Mouse (Mus musculus) yolk sac, embryonic 10.5 days (tissue): ENCODE measurements around the gene Hoxc8.

Source experiments
- DNase-seq: peaks from one replicate; pipeline ENCODE4 v3.0.0-alpha.2; 2017; ENCODE audit warnings: low spot score

Gene Hoxc8

GRCm38 (mm10) chr15:102965003-102965891 lies 25.2 kb upstream of the Hoxc8 start:
- peak; percentile 12 for DNase-seq

- peak; percentile 88 for DNase-seq
Measured at GRCm38 (mm10) chr15:102965892-102966775, 24.3 kb upstream of the Hoxc8 start.

GRCm38 (mm10) chr15:102966776-102967311 lies 23.6 kb upstream of the Hoxc8 start, which contains the start of gene Hoxc10:
TSS of gene Hoxc10 (plus strand) at chr15:102966796.
- no peak for DNase-seq

GRCm38 (mm10) chr15:102967312-102967510 lies 23.2 kb upstream of the Hoxc8 start, which contains the start of gene Hoxc5:
TSS of gene Hoxc5 (plus strand) at chr15:102967443.
- no peak for DNase-seq

GRCm38 (mm10) chr15:102967511-102968397 lies 22.7 kb upstream of the Hoxc8 start:
- DNase-seq, result peak; percentile 19

GRCm38 (mm10) chr15:102969296-102969695 lies 21.1 kb upstream of the Hoxc8 start:
- DNase-seq, result no peak

- no peak for DNase-seq
Measured at GRCm38 (mm10) chr15:102970740-102971139, 19.7 kb upstream of the Hoxc8 start.

GRCm38 (mm10) chr15:102972254-102972653 lies 18.2 kb upstream of the Hoxc8 start:
- no peak for DNase-seq

GRCm38 (mm10) chr15:102972753-102973152 lies 17.7 kb upstream of the Hoxc8 start:
- no peak for DNase-seq

- DNase-seq, result no peak
Measured at GRCm38 (mm10) chr15:102975034-102975433, 15.4 kb upstream of the Hoxc8 start.

- DNase-seq, result no peak
Measured at GRCm38 (mm10) chr15:102975688-102976111, 14.7 kb upstream of the Hoxc8 start.

GRCm38 (mm10) chr15:102976171-102976570 lies 14.2 kb upstream of the Hoxc8 start, which contains the start of gene Hoxc9:
TSS of gene Hoxc9 (plus strand) at chr15:102976439.
- no peak for DNase-seq

GRCm38 (mm10) chr15:102976631-102977422 lies 13.6 kb upstream of the Hoxc8 start:
- DNase-seq, result no peak

GRCm38 (mm10) chr15:102977423-102977974 lies 12.9 kb upstream of the Hoxc8 start:
- no peak for DNase-seq

GRCm38 (mm10) chr15:102978615-102979515 lies 11.5 kb upstream of the Hoxc8 start:
- DNase-seq, result no peak

GRCm38 (mm10) chr15:102979936-102980335 lies 10.5 kb upstream of the Hoxc8 start:
- DNase-seq, result no peak

GRCm38 (mm10) chr15:102980352-102980751 lies 10.1 kb upstream of the Hoxc8 start:
- no peak for DNase-seq

- DNase-seq, result no peak
Measured at GRCm38 (mm10) chr15:102980912-102981311, 9.5 kb upstream of the Hoxc8 start.
